Mouse (Mus musculus) right cerebral cortex, postnatal 14 days (tissue): ENCODE measurements around the gene Fam169a.
"Not testable (repeated sequence)": the region's sequence is repeated elsewhere in the genome, so short reads cannot be mapped to it uniquely, and the experiment has no call there.

Source experiments
- DNase-seq: peaks from one replicate; pipeline ENCODE4 v3.0.0; 2022

Fam169a gene

GRCm38 (mm10) chr13:97080615-97081014, 13.5 kb downstream of the Fam169a start:
- no peak for DNase-seq

- no peak for DNase-seq
Observed at GRCm38 (mm10) chr13:97082432-97082831, 15.3 kb downstream of the Fam169a start.

- no peak for DNase-seq
Observed at GRCm38 (mm10) chr13:97086316-97086715, 19.2 kb downstream of the Fam169a start.

GRCm38 (mm10) chr13:97087421-97087820, 20.3 kb downstream of the Fam169a start:
- DNase-seq: no peak

- no peak for DNase-seq
Observed at GRCm38 (mm10) chr13:97088183-97088582, 21.1 kb downstream of the Fam169a start.

- DNase-seq: no peak
Observed at GRCm38 (mm10) chr13:97095726-97096125, 28.6 kb downstream of the Fam169a start.

- peak; percentile 74 for DNase-seq
Observed at GRCm38 (mm10) chr13:97099187-97099852, 32.2 kb downstream of the Fam169a start, which contains the start of gene Gm6169. Gene Gm6169 (minus strand): TSS chr13:97099237.

GRCm38 (mm10) chr13:97104996-97105395, 37.9 kb downstream of the Fam169a start:
- no peak for DNase-seq

GRCm38 (mm10) chr13:97107721-97108120, 40.6 kb downstream of the Fam169a start:
- not testable (repeated sequence) for DNase-seq

- no peak for DNase-seq
Observed at GRCm38 (mm10) chr13:97109046-97109445, 42.0 kb downstream of the Fam169a start.

GRCm38 (mm10) chr13:97121341-97121740, 54.3 kb downstream of the Fam169a start:
- no peak for DNase-seq

GRCm38 (mm10) chr13:97129654-97130053, 62.6 kb downstream of the Fam169a start:
- not testable (repeated sequence) for DNase-seq

- DNase-seq: not testable (repeated sequence)
Observed at GRCm38 (mm10) chr13:97130413-97130812, 63.3 kb downstream of the Fam169a start.

GRCm38 (mm10) chr13:97137466-97138400, 70.6 kb downstream of the Fam169a start, which contains the start of the genes Gfm2 and Nsa2:
Gene Gfm2 (plus strand): TSS chr13:97137937.
Gene Nsa2 (minus strand): TSS chr13:97137937.
- peak; percentile 84 for DNase-seq

GRCm38 (mm10) chr13:97138404-97138931, 71.4 kb downstream of the Fam169a start:
- DNase-seq: not testable (repeated sequence)

GRCm38 (mm10) chr13:97142321-97142720, 75.2 kb downstream of the Fam169a start:
- DNase-seq: no peak

- DNase-seq: peak; percentile 32
Observed at GRCm38 (mm10) chr13:97145834-97146233, 78.7 kb downstream of the Fam169a start.

- no peak for DNase-seq
Observed at GRCm38 (mm10) chr13:97175520-97176264, 108.6 kb downstream of the Fam169a start.

GRCm38 (mm10) chr13:97176731-97177130, 109.6 kb downstream of the Fam169a start:
- no peak for DNase-seq

GRCm38 (mm10) chr13:97178943-97179342, 111.9 kb downstream of the Fam169a start:
- no peak for DNase-seq

GRCm38 (mm10) chr13:97180113-97180828, 113.2 kb downstream of the Fam169a start:
- no peak for DNase-seq
